Mouse (Mus musculus): ENCODE measurements at regions not wholly inside any gene's neighbourhood (a gene's known extent, or its start where the extent isn't known, plus 50 kb on each side); places are given as distances from the start of the nearest gene placed in this dataset.

GRCm38 (mm10) chr1:42033786-42034185, 661.8 kb upstream of the Pou3f3 start:
- Histone ChIP-seq H3K9ac (ENCODE audit: low read length) (no peak overlapping the region), H3K27ac (ENCODE audit: low read length) (no peak overlapping the region), H3K4me1 (ENCODE audit: control insufficient read depth, insufficient read depth, low read length) (no peaks in the 10 kb centered on the region), H3K4me3 (ENCODE audit: low read length) (no peak overlapping the region), H3K36me3 (ENCODE audit: control insufficient read depth, insufficient read depth) (no peaks in the 10 kb centered on the region), H3K9me3 (replicated peaks; ENCODE audit: control insufficient read depth, low read length) (no peaks in the 10 kb centered on the region), H3K27me3 (ENCODE audit: control insufficient read depth, insufficient read depth, low read length) (no peaks in the 10 kb centered on the region), H3K4me2 (ENCODE audit: low read depth, low read length) (no peak overlapping the region)
- ATAC-seq (replicated peaks; ENCODE audit: extremely low read depth, insufficient read depth, low FRiP score) = no peak
- WGBS = 80% methylated on average over 2 of the region's 2 CpGs

GRCm38 (mm10) chr1:42035371-42035770, 660.2 kb upstream of the Pou3f3 start:
- Histone ChIP-seq H3K27me3 (ENCODE audit: control insufficient read depth, insufficient read depth, low read length) (no peaks in the 10 kb centered on the region), H3K36me3 (ENCODE audit: control insufficient read depth, insufficient read depth) (no peaks in the 10 kb centered on the region), H3K27ac (ENCODE audit: low read length) (no peak overlapping the region), H3K4me2 (ENCODE audit: low read depth, low read length) (no peak overlapping the region), H3K4me1 (ENCODE audit: control insufficient read depth, insufficient read depth, low read length) (no peaks in the 10 kb centered on the region), H3K4me3 (ENCODE audit: low read length) (no peak overlapping the region), H3K9ac (ENCODE audit: low read length) (no peak overlapping the region), H3K9me3 (replicated peaks; ENCODE audit: control insufficient read depth, low read length) (no peaks in the 10 kb centered on the region)
- WGBS = 60% methylated on average over 4 of the region's 4 CpGs
- no peak for ATAC-seq (replicated peaks; ENCODE audit: extremely low read depth, insufficient read depth, low FRiP score)

GRCm38 (mm10) chr1:42041544-42041943, 654.0 kb upstream of the Pou3f3 start:
- 34% methylated on average over 2 of the region's 2 CpGs for WGBS
- Histone ChIP-seq H3K27me3 (ENCODE audit: control insufficient read depth, insufficient read depth, low read length) (no peaks in the 10 kb centered on the region), H3K4me1 (ENCODE audit: control insufficient read depth, insufficient read depth, low read length) (peaks cover 2% of the 10 kb centered on the region; the same call in 1 of the 2 replicates), H3K9me3 (replicated peaks; ENCODE audit: control insufficient read depth, low read length) (no peaks in the 10 kb centered on the region), H3K36me3 (ENCODE audit: control insufficient read depth, insufficient read depth) (no peaks in the 10 kb centered on the region), H3K9ac (ENCODE audit: low read length) (no peak overlapping the region), H3K27ac (ENCODE audit: low read length) (no peak overlapping the region), H3K4me2 (ENCODE audit: low read depth, low read length) (no peak overlapping the region), H3K4me3 (ENCODE audit: low read length) (no peak overlapping the region)
- 0 out of 2 replicates have a peak, but pooled peaks have one; percentile 60 for ATAC-seq (replicated peaks; ENCODE audit: extremely low read depth, insufficient read depth, low FRiP score)

GRCm38 (mm10) chr1:42058494-42058893, 637.1 kb upstream of the Pou3f3 start:
- H3K27me3 ChIP-seq (ENCODE audit: control insufficient read depth, insufficient read depth, low read length) = no peaks in the 10 kb centered on the region
- no peak overlapping the region for H3K27ac ChIP-seq (ENCODE audit: low read length)
- no peak overlapping the region for H3K4me2 ChIP-seq (ENCODE audit: low read depth, low read length)
- no peaks in the 10 kb centered on the region for H3K36me3 ChIP-seq (ENCODE audit: control insufficient read depth, insufficient read depth)
- H3K9me3 ChIP-seq (replicated peaks; ENCODE audit: control insufficient read depth, low read length) = no peaks in the 10 kb centered on the region; the same call in 1 of the 2 replicates
- no peak overlapping the region for H3K9ac ChIP-seq (ENCODE audit: low read length)
- ATAC-seq (replicated peaks; ENCODE audit: extremely low read depth, insufficient read depth, low FRiP score) = no peak
- no peaks in the 10 kb centered on the region for H3K4me1 ChIP-seq (ENCODE audit: control insufficient read depth, insufficient read depth, low read length)
- H3K4me3 ChIP-seq (ENCODE audit: low read length) = no peak overlapping the region

- Histone ChIP-seq H3K4me3 (ENCODE audit: low read length) (no peak overlapping the region), H3K4me2 (ENCODE audit: low read depth, low read length) (no peak overlapping the region), H3K9ac (ENCODE audit: low read length) (no peak overlapping the region), H3K27ac (ENCODE audit: low read length) (no peak overlapping the region), H3K9me3 (replicated peaks; ENCODE audit: control insufficient read depth, low read length) (no peaks in the 10 kb centered on the region), H3K36me3 (ENCODE audit: control insufficient read depth, insufficient read depth) (no peaks in the 10 kb centered on the region), H3K4me1 (ENCODE audit: control insufficient read depth, insufficient read depth, low read length) (no peaks in the 10 kb centered on the region), H3K27me3 (ENCODE audit: control insufficient read depth, insufficient read depth, low read length) (no peaks in the 10 kb centered on the region)
- no peak for ATAC-seq (replicated peaks; ENCODE audit: extremely low read depth, insufficient read depth, low FRiP score)
- WGBS = 62% methylated on average over 5 of the region's 5 CpGs
These were observed 625.5 kb upstream of the Pou3f3 start for GRCm38 (mm10) chr1:42070064-42070463.

- no peak overlapping the region for H3K4me2 ChIP-seq (ENCODE audit: low read depth, low read length)
- H3K27me3 ChIP-seq (ENCODE audit: control insufficient read depth, insufficient read depth, low read length) = no peaks in the 10 kb centered on the region
- no peak for ATAC-seq (replicated peaks; ENCODE audit: extremely low read depth, insufficient read depth, low FRiP score)
- no peaks in the 10 kb centered on the region for H3K9me3 ChIP-seq (replicated peaks; ENCODE audit: control insufficient read depth, low read length)
- no peak overlapping the region for H3K27ac ChIP-seq (ENCODE audit: low read length)
- 31% methylated on average over 2 of the region's 2 CpGs for WGBS
- no peak overlapping the region for H3K9ac ChIP-seq (ENCODE audit: low read length)
- H3K4me1 ChIP-seq (ENCODE audit: control insufficient read depth, insufficient read depth, low read length) = no peaks in the 10 kb centered on the region
- H3K4me3 ChIP-seq (ENCODE audit: low read length) = no peak overlapping the region
- no peaks in the 10 kb centered on the region for H3K36me3 ChIP-seq (ENCODE audit: control insufficient read depth, insufficient read depth)
These were observed 599.5 kb upstream of the Pou3f3 start for GRCm38 (mm10) chr1:42096026-42096425.

- 71% methylated on average over 2 of the region's 2 CpGs for WGBS
- Histone ChIP-seq H3K4me1 (ENCODE audit: control insufficient read depth, insufficient read depth, low read length) (no peaks in the 10 kb centered on the region), H3K27ac (ENCODE audit: low read length) (no peak overlapping the region), H3K36me3 (ENCODE audit: control insufficient read depth, insufficient read depth) (no peaks in the 10 kb centered on the region), H3K4me3 (ENCODE audit: low read length) (no peak overlapping the region), H3K9me3 (replicated peaks; ENCODE audit: control insufficient read depth, low read length) (no peaks in the 10 kb centered on the region), H3K4me2 (ENCODE audit: low read depth, low read length) (no peak overlapping the region), H3K9ac (ENCODE audit: low read length) (no peak overlapping the region), H3K27me3 (ENCODE audit: control insufficient read depth, insufficient read depth, low read length) (no peaks in the 10 kb centered on the region)
- ATAC-seq (replicated peaks; ENCODE audit: extremely low read depth, insufficient read depth, low FRiP score) = no peak
These were observed 597.0 kb upstream of the Pou3f3 start for GRCm38 (mm10) chr1:42098580-42098979.

GRCm38 (mm10) chr1:42107521-42107920, 588.0 kb upstream of the Pou3f3 start:
- no peak for ATAC-seq (replicated peaks; ENCODE audit: extremely low read depth, insufficient read depth, low FRiP score)
- no peaks in the 10 kb centered on the region for H3K9me3 ChIP-seq (replicated peaks; ENCODE audit: control insufficient read depth, low read length)
- no peaks in the 10 kb centered on the region for H3K36me3 ChIP-seq (ENCODE audit: control insufficient read depth, insufficient read depth)
- no peaks in the 10 kb centered on the region for H3K4me1 ChIP-seq (ENCODE audit: control insufficient read depth, insufficient read depth, low read length)
- no peak overlapping the region for H3K9ac ChIP-seq (ENCODE audit: low read length)
- H3K27me3 ChIP-seq (ENCODE audit: control insufficient read depth, insufficient read depth, low read length) = no peaks in the 10 kb centered on the region
- no peak overlapping the region for H3K4me3 ChIP-seq (ENCODE audit: low read length)
- no peak overlapping the region for H3K27ac ChIP-seq (ENCODE audit: low read length)
- no peak overlapping the region for H3K4me2 ChIP-seq (ENCODE audit: low read depth, low read length)
- WGBS = 62% methylated on average over 5 of the region's 5 CpGs

- Histone ChIP-seq H3K4me1 (ENCODE audit: control insufficient read depth, insufficient read depth, low read length) (no peaks in the 10 kb centered on the region), H3K27me3 (ENCODE audit: control insufficient read depth, insufficient read depth, low read length) (no peaks in the 10 kb centered on the region), H3K4me2 (ENCODE audit: low read depth, low read length) (no peak overlapping the region), H3K4me3 (ENCODE audit: low read length) (no peak overlapping the region), H3K36me3 (ENCODE audit: control insufficient read depth, insufficient read depth) (no peaks in the 10 kb centered on the region), H3K9me3 (replicated peaks; ENCODE audit: control insufficient read depth, low read length) (no peaks in the 10 kb centered on the region), H3K27ac (ENCODE audit: low read length) (no peak overlapping the region), H3K9ac (ENCODE audit: low read length) (no peak overlapping the region)
- WGBS = 79% methylated on average over 1 of the region's 1 CpGs
- ATAC-seq (replicated peaks; ENCODE audit: extremely low read depth, insufficient read depth, low FRiP score) = no peak
These were observed 587.6 kb upstream of the Pou3f3 start for GRCm38 (mm10) chr1:42107925-42108324.
